Mouse (Mus musculus) forebrain, embryonic 11.5 days (tissue): ENCODE measurements around the gene Rad9a. TPM values are rescaled to one million over a fixed set of nuclear protein-coding genes. Genes with fewer than 3 reads are reported as not detected.

Experiments used
- ATAC-seq: fragments of 200-750 bp; cut with Nextera tagmentation; replicated peaks from 2 replicates; pipeline ENCODE4 v1.8.0; 2017; ENCODE audit warnings: moderate TSS enrichment; ENCODE audit not compliant: low FRiP score
- DNase-seq: peaks from one replicate; pipeline ENCODE4 v3.0.0-alpha.2; 2017; ENCODE audit warnings: low spot score
- H3K27ac ChIP-seq: fragments of 300-500 bp; sonication (generic); 2 replicates; pipeline ENCODE4 v1.5.1; 2014; ENCODE audit warnings: low read depth, low read length
- H3K27me3 ChIP-seq: fragments of 300-500 bp; sonication (generic); 2 replicates; pipeline ENCODE4 v1.6.1; 2014; ENCODE audit warnings: mild to moderate bottlenecking, low read length, mixed read lengths; ENCODE audit not compliant: control insufficient read depth, insufficient read depth
- H3K36me3 ChIP-seq: fragments of 300-500 bp; sonication (generic); 2 replicates; pipeline ENCODE4 v1.6.1; 2014; ENCODE audit warnings: mild to moderate bottlenecking, low read length, moderate library complexity, mixed read lengths; ENCODE audit not compliant: control insufficient read depth, insufficient read depth
- H3K4me1 ChIP-seq: fragments of 300-500 bp; sonication (generic); replicated peaks from 2 replicates; pipeline ENCODE4 v1.6.1; 2014; ENCODE audit warnings: low read length, mixed read lengths; ENCODE audit not compliant: control insufficient read depth, insufficient read depth
- H3K4me2 ChIP-seq: fragments of 300-500 bp; sonication (generic); 2 replicates; pipeline ENCODE4 v1.6.1; 2014; ENCODE audit warnings: low read depth, mild to moderate bottlenecking, low read length, moderate library complexity, mixed read lengths; ENCODE audit not compliant: severe bottlenecking
- H3K4me3 ChIP-seq: fragments of 300-500 bp; sonication (generic); 2 replicates; pipeline ENCODE4 v1.5.1; 2014; ENCODE audit warnings: low read depth, low read length
- H3K9ac ChIP-seq: fragments of 300-500 bp; sonication (generic); 2 replicates; pipeline ENCODE4 v1.6.1; 2014; ENCODE audit warnings: low read length
- H3K9me3 ChIP-seq: fragments of 300-500 bp; sonication (generic); 2 replicates; pipeline ENCODE4 v1.6.1; 2016; ENCODE audit warnings: low read length, mixed read lengths; ENCODE audit not compliant: control insufficient read depth
- WGBS: fragments of 180-500 bp; shearing (Covaris S2); extraction: QIAGEN DNeasy Blood & Tissue Kit; methylation state at CpG from one replicate; pipeline ENCODE4 v1.1.7; 2014; 5-methylcytosine and 5-hydroxymethylcytosine counted together
- polyA plus RNA-seq: library from polyadenylated mRNA; unstranded; fragments of >200 nt; fragmentation: Nextera tagmentation; extraction: Ambion mirVana; gene quantifications from 2 replicates; pipeline ENCODE4 v1.2.1, GENCODE M21; 2014

The Rad9a gene
- polyA plus RNA-seq, 1 experiment from 2014 or later, result 49.9 TPM

- peaks cover 18% of the 10 kb centered on the region for H3K36me3 ChIP-seq
- ATAC-seq, result no peak
- H3K9me3 ChIP-seq, result no peaks in the 10 kb centered on the region
- H3K27me3 ChIP-seq, result no peaks in the 10 kb centered on the region
- H3K4me2 ChIP-seq, result peak overlapping the region; percentile 93
- no peak overlapping the region for H3K27ac ChIP-seq
- WGBS, result 73% methylated on average over 6 of the region's 6 CpGs
- peaks cover 10% of the 10 kb centered on the region for H3K4me1 ChIP-seq
- no peak for DNase-seq
- H3K4me3 ChIP-seq, result peak overlapping the region; percentile 89
- peak overlapping the region; percentile 97 for H3K9ac ChIP-seq
Measured at GRCm38 (mm10) chr19:4193129-4193528, 8.3 kb downstream of the Rad9a start.

DNA sequence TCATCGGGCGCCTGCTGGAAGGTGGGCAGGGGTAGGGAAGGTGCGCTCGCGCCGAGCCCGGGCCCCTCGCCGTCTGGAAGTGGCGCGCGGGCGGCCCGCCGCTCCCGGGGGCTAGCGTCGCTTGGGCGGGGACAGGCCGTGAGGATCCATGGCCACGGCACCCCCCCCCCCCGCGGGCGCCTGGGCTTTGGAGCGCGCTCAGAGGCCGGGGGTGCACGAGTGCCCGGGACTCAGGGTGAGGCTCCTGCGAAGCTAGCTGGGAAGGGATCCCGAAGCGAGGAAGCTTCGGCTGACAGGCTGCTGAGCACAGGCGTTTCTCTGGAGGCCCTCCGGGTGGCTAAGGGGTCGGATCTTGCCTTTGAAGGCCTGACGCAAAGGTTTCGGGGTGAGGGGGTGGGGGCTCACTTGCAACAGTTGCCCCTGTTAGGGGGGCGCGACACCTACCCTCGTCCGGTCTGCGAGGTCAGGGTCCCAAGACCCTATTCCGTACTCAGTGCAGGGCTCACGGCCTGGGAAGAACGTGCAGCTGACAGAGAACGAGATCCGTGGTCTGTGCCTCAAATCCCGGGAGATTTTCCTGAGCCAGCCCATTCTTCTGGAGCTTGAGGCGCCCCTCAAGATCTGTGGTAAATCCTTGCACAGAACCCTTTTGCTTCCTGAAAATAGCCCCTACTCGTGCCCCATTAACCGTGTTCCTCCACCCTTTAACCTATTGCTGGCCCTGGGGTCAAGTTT lies 9.0 kb downstream of the Rad9a start:
- DNase-seq, result no peak
- peaks cover 18% of the 10 kb centered on the region for H3K36me3 ChIP-seq

DNA sequence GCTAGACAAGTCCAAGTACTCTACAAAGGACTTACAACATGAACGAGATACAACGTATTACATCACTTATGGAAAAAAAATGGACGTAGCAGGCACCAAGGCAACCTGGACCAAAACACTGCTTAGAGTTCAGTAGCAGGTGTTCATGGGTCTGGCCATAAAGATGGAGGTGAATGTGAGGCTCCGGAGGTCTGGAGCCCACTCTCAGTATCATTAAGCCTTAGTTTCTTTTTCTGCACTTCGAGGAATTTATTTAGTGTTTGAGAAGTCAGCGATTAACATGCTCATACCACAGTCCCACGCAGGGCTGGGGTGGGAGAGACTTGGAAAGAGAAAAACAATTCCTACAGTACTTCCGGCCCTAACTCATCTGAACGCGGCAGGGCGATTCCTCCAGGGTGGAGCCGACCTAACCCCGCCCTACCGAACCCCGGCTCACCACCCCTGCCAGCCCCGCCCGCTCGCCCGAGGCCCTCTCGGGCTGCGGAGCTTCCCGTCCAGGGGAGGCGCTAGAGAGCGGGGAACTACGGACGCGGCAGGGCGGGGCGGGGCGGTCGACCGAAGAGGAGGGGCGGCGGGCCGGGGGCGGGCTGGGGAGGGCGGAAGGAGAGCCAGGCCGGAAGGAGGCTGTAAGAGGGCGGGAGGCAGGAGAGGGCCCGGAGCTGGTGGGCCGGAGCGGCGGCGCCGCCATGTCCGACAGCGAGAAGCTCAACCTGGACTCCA lies 9.8 kb downstream of the Rad9a start, which contains the start of gene Ppp1ca:
TSS of gene Ppp1ca (plus strand) at position 538 of the 723 bp plus-strand sequence.
- H3K27me3 ChIP-seq, result no peaks in the 10 kb centered on the region
- H3K27ac ChIP-seq, result peak within 1 kb of the TSS; percentile 71
- 7% methylated on average over 43 of the region's 47 CpGs for WGBS
- H3K4me2 ChIP-seq, result peak within 1 kb of the TSS; percentile 93
- H3K9ac ChIP-seq, result peak within 1 kb of the TSS; percentile 97
- H3K4me1 ChIP-seq, result peaks cover 10% of the 10 kb centered on the region
- DNase-seq, result peak; percentile 99
- ATAC-seq, result peak; percentile 94
- H3K36me3 ChIP-seq, result peaks cover 14% of the 10 kb centered on the region
- H3K9me3 ChIP-seq, result no peaks in the 10 kb centered on the region
- peak within 1 kb of the TSS; percentile 89 for H3K4me3 ChIP-seq

More for the DNA sequence above, 9.0 kb downstream of the Rad9a start:
- Histone ChIP-seq H3K4me2 (peak overlapping the region; percentile 93), H3K9me3 (no peaks in the 10 kb centered on the region), H3K9ac (peak overlapping the region; percentile 97), H3K4me3 (peak overlapping the region; percentile 89), H3K27ac (peak overlapping the region; percentile 71; the same call in 1 of the 2 replicates), H3K27me3 (no peaks in the 10 kb centered on the region), H3K4me1 (peaks cover 10% of the 10 kb centered on the region)
- WGBS, result 1% methylated on average over 52 of the region's 52 CpGs
- ATAC-seq, result no peak

GRCm38 (mm10) chr19:4190831-4191334 lies 10.6 kb downstream of the Rad9a start, which contains the start of gene Tbc1d10c:
Gene Tbc1d10c, minus strand, starts transcription at chr19:4191284.
- Histone ChIP-seq H3K36me3 (peaks cover 14% of the 10 kb centered on the region), H3K4me1 (peaks cover 10% of the 10 kb centered on the region), H3K4me3 (peak within 1 kb of the TSS; percentile 89), H3K27me3 (no peaks in the 10 kb centered on the region), H3K4me2 (peak within 1 kb of the TSS; percentile 93), H3K27ac (peak within 1 kb of the TSS; percentile 71), H3K9me3 (no peaks in the 10 kb centered on the region), H3K9ac (peak within 1 kb of the TSS; percentile 97)
- DNase-seq (no peak), ATAC-seq (no peak)
- 70% methylated on average over 4 of the region's 4 CpGs for WGBS

GRCm38 (mm10) chr19:4189051-4189620 lies 12.3 kb downstream of the Rad9a start:
- DNase-seq (no peak), ATAC-seq (no peak)
- Histone ChIP-seq H3K27ac (no peak overlapping the region), H3K4me3 (no peak overlapping the region), H3K4me1 (peaks cover 10% of the 10 kb centered on the region), H3K36me3 (peaks cover 2% of the 10 kb centered on the region; the same call in 1 of the 2 replicates), H3K9me3 (no peaks in the 10 kb centered on the region), H3K4me2 (no peak overlapping the region), H3K27me3 (no peaks in the 10 kb centered on the region), H3K9ac (no peak overlapping the region)
- 82% methylated on average over 12 of the region's 12 CpGs for WGBS

GRCm38 (mm10) chr19:4187303-4187702 lies 14.2 kb downstream of the Rad9a start:
- Histone ChIP-seq H3K4me3 (no peak overlapping the region), H3K4me2 (no peak overlapping the region), H3K9ac (no peak overlapping the region), H3K4me1 (0 out of 2 replicates have a peak, but pooled peaks cover 2% of the 10 kb centered on the region), H3K27me3 (no peaks in the 10 kb centered on the region), H3K36me3 (no peaks in the 10 kb centered on the region), H3K27ac (no peak overlapping the region), H3K9me3 (no peaks in the 10 kb centered on the region)
- WGBS, result 74% methylated on average over 3 of the region's 3 CpGs
- ATAC-seq (no peak), DNase-seq (no peak)

GRCm38 (mm10) chr19:4184976-4185975 lies 16.2 kb downstream of the Rad9a start:
- no peak for ATAC-seq
- H3K9ac ChIP-seq, result no peak overlapping the region
- WGBS, result 64% methylated on average over 15 of the region's 15 CpGs
- no peak overlapping the region for H3K4me2 ChIP-seq
- no peak for DNase-seq
- no peak overlapping the region for H3K27ac ChIP-seq
- no peaks in the 10 kb centered on the region for H3K27me3 ChIP-seq
- H3K4me1 ChIP-seq, result no peaks in the 10 kb centered on the region
- no peak overlapping the region for H3K4me3 ChIP-seq
- H3K9me3 ChIP-seq, result no peaks in the 10 kb centered on the region
- no peaks in the 10 kb centered on the region for H3K36me3 ChIP-seq
